Mouse (Mus musculus): Measurements from ENCODE around the gene Adgrv1. TPM values are rescaled to one million over a fixed set of nuclear protein-coding genes. Genes with fewer than 3 reads are reported as not detected.

Adgrv1 gene
- polyA plus RNA-seq, 1 experiment from 2014 or later: 16.6 TPM

DNA sequence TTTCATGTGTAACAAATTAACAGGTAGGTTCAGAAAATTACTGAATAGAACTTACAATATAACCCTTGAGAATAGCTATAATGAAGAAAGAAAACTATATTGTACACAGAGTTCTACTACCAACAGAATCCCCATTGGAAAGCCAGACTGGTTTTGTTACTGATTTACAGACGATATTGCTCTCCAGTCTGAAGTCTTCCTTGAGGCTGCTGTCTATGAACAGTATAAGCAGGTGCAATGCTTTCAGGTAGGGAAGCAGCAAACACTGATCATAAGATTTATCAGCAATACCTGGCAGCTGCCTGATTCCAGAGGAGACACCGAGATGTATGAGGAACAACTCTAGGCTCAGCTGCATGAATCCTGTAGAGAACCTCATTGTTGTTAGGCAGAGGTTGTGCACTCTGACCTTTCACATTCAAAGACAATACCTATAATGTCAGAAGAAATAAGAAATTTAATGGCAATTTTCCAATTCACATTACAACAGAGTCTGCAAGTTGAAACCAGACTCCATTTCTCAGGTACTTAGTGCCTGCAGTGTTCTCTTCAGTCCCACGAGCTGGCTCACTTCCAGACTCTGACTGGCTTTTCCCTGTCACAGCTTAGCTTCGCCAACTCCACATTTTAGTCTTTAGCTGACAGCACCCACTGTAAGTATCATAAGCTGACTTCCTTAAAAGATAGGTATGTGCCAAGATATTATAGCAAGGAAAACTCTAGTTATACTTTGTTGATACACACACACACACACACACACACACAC lies 247.2 kb downstream of the Adgrv1 start:
- no peaks in the 10 kb centered on the region for H3K27me3 ChIP-seq
- no peaks in the 10 kb centered on the region for H3K36me3 ChIP-seq
- H3K9ac ChIP-seq: no peak overlapping the region
- no peaks in the 10 kb centered on the region for H3K4me1 ChIP-seq (replicated peaks)
- no peaks in the 10 kb centered on the region for H3K9me3 ChIP-seq
- 90% methylated on average over 4 of the region's 4 CpGs for whole genome bisulfite sequencing
- H3K27ac ChIP-seq (replicated peaks): no peak overlapping the region
- no peak for ATAC-seq (ENCODE audit: low read depth)
- no peak overlapping the region for H3K4me3 ChIP-seq
- no peak overlapping the region for H3K4me2 ChIP-seq

DNA sequence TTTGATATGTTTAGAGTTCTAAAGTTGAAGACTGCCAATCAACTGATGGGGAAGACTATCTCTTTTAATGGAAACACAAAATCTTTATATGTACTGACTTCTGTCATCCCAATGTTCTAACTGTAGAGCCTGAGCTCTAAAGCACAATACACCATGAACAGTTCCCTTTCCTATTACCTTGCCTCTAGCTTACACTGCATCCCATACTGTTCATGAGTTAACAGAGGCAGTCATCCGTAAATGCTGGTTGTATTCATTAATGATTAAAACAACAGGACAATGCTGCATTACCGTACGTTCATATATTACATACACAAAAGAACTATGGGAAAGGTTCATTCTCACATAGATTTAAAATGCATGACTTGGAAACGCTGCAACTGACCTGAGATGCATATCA lies 251.1 kb downstream of the Adgrv1 start:
- Histone ChIP-seq H3K4me3 (no peak overlapping the region), H3K9ac (no peak overlapping the region), H3K36me3 (no peaks in the 10 kb centered on the region), H3K9me3 (no peaks in the 10 kb centered on the region), H3K27me3 (no peaks in the 10 kb centered on the region), H3K4me1 (replicated peaks) (no peaks in the 10 kb centered on the region), H3K4me2 (no peak overlapping the region), H3K27ac (replicated peaks) (no peak overlapping the region)
- WGBS: 85% methylated on average over 4 of the region's 4 CpGs
- no peak for ATAC-seq (ENCODE audit: low read depth)

DNA sequence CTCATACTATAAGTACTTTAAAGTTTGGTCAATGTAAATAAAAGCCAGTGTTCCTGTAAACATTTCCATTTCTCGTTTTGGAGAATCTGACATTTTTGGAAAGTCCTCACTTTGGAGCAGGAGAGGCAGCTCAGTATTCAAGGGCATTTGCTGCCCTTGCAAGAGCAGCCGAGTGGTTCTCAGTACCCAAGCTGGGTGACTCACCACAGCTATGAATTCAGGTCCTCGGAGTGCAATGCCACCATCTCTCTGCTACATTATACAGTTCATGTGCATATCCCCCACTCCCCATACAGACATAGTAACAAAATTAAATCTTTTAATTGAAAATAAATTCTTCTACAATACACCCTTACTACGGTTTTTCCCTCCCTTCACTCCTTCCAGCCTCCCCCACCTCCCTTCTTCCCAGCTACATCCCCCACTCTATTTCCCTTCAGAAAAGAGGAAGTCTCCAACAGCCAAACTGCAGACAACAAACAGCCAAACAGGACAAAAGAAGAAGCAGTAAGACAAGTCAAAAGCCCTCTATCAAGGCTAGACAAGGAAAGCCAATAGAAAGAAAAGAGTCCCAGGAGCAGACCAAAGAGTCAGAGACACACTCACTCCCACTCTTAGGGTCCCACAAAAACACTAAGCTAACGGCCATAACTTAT lies 262.0 kb downstream of the Adgrv1 start:
- no peaks in the 10 kb centered on the region for H3K4me1 ChIP-seq (replicated peaks)

DNA sequence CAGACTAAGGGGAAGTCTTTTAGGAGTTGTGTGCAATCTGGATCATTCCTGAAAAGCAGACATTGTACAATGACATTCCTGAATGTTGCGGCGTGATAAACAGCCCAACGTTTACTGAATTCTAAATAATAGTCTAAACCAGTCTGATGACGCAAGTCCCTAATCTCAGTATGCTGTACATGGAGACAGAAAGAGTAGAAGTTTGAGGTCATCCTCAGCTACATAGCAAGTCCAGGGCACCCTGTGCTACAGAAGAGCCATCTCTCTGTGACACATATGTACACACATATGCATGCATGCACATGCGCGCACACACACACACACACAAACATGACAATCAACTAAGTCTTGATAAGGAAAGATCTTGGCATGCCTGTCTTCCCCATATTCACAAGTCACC lies 262.8 kb downstream of the Adgrv1 start:
- Histone ChIP-seq H3K9ac (no peak overlapping the region), H3K27me3 (no peaks in the 10 kb centered on the region), H3K36me3 (no peaks in the 10 kb centered on the region), H3K27ac (replicated peaks) (no peak overlapping the region), H3K4me1 (replicated peaks) (no peaks in the 10 kb centered on the region), H3K4me2 (no peak overlapping the region), H3K4me3 (no peak overlapping the region), H3K9me3 (no peaks in the 10 kb centered on the region)
- ATAC-seq (ENCODE audit: low read depth): no peak
- 96% methylated on average over 6 of the region's 6 CpGs for WGBS

More for the DNA sequence above, 262.0 kb downstream of the Adgrv1 start:
- Histone ChIP-seq H3K27me3 (no peaks in the 10 kb centered on the region), H3K9me3 (no peaks in the 10 kb centered on the region), H3K4me2 (no peak overlapping the region), H3K36me3 (no peaks in the 10 kb centered on the region), H3K4me3 (no peak overlapping the region), H3K27ac (replicated peaks) (no peak overlapping the region), H3K9ac (no peak overlapping the region)
- WGBS: 83% methylated on average over 5 of the region's 5 CpGs
- no peak for ATAC-seq (ENCODE audit: low read depth)

DNA sequence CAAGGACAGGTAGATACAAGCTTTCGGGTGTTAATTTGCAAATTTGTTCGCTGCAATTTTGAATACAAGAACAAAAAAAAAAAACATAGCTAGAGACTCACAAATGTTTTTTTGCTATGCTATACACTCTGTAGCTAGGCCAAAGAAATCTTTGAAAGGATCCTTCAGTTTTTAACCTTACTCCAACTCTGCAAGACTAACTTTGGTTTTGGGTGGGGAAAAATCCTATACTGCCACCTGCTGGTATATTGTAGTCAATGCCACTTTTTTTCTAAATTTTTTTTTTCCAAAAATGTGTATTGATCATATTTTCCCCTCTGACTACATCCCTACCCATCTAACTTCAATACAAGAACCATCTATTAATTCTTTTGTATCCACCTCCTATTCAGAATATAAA lies 263.4 kb downstream of the Adgrv1 start:
- Histone ChIP-seq H3K4me2 (no peak overlapping the region), H3K27me3 (no peaks in the 10 kb centered on the region), H3K4me3 (no peak overlapping the region), H3K9ac (no peak overlapping the region), H3K36me3 (no peaks in the 10 kb centered on the region), H3K4me1 (replicated peaks) (no peaks in the 10 kb centered on the region), H3K27ac (replicated peaks) (no peak overlapping the region), H3K9me3 (no peaks in the 10 kb centered on the region)
- 81% methylated on average over 2 of the region's 2 CpGs for WGBS
- no peak for ATAC-seq (ENCODE audit: low read depth)

DNA sequence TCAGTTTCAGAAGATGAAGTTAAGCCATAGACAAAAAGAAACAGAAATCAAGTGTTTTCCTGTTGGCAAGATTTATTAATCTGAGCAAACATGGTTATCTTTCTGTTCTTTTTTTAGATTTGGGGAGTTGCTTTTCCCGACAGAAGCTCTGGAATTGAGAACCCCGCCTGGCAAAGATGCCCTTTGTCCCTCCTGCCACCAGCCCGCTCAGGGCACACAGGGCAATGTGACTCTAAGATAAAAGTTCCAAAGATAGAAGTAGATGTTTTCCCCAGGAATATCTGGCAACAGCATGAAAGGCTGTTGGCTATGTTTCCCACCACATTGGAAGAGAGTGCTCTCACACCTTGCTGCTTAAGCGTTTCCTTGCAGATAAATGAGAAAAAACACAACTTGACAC lies 264.0 kb downstream of the Adgrv1 start:
- ATAC-seq (ENCODE audit: low read depth): no peak
- Histone ChIP-seq H3K9me3 (no peaks in the 10 kb centered on the region), H3K27ac (replicated peaks) (no peak overlapping the region), H3K4me2 (no peak overlapping the region), H3K36me3 (no peaks in the 10 kb centered on the region), H3K4me3 (no peak overlapping the region), H3K4me1 (replicated peaks) (no peaks in the 10 kb centered on the region), H3K27me3 (no peaks in the 10 kb centered on the region), H3K9ac (no peak overlapping the region)
- WGBS: 79% methylated on average over 4 of the region's 4 CpGs

DNA sequence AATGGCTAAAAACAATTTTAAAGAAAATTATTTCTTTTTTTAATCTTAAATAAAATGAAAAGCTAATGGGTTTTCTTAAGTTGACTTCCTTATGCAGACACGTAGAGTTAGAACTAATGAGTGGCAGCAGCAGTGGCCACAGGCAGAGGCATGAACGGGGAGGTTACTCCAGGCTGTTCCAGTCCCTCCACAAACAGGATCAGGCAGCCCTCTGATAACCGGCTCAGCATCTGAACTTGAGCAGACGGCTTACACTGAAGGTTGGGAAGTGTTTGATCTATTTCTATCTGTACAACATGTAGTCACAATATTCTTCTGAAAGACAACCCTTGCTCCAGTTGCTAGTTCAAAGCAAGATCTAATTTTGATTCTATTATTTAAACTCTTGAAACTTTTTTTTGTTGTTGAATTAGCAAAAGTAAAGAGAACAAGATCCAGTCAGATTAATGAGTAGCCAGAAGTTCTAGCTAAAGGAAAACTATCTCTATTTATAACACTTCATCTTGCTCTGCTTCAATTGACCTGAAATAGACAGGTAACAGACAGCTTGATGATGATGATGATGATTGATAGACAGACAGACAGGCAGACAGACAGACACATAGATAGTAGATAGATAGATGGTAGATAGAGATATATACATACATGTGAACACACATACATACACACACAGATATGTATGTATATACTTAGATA lies 265.1 kb downstream of the Adgrv1 start:
- ATAC-seq (ENCODE audit: low read depth): no peak
- WGBS: 88% methylated on average over 4 of the region's 4 CpGs
- Histone ChIP-seq H3K27me3 (no peaks in the 10 kb centered on the region), H3K9me3 (no peaks in the 10 kb centered on the region), H3K4me3 (no peak overlapping the region), H3K27ac (replicated peaks) (no peak overlapping the region), H3K4me1 (replicated peaks) (no peaks in the 10 kb centered on the region), H3K36me3 (no peaks in the 10 kb centered on the region), H3K9ac (no peak overlapping the region), H3K4me2 (no peak overlapping the region)

DNA sequence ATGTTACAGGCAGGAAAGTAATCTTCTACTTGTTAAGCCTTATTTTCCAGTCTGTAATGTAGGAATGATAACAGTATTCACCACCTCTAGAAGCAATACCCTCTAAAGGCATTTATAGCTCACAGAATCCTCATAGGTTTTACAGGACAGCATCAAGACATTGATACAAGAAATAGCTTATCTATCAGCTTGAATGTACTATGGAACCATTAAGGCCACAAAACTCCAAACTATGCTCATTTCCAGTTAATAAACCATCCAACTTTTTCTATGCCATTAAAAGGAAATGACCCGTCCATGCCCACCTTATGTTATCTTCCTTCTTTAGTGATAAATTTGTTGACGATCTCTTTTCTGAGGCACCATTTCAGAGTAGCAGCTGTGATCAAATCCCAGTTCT lies 272.6 kb downstream of the Adgrv1 start:
- 91% methylated on average over 2 of the region's 2 CpGs for WGBS
- Histone ChIP-seq H3K27ac (replicated peaks) (no peak overlapping the region), H3K4me3 (no peak overlapping the region), H3K36me3 (no peaks in the 10 kb centered on the region), H3K27me3 (no peaks in the 10 kb centered on the region), H3K4me2 (no peak overlapping the region), H3K4me1 (replicated peaks) (no peaks in the 10 kb centered on the region), H3K9ac (no peak overlapping the region), H3K9me3 (no peaks in the 10 kb centered on the region)
- no peak for ATAC-seq (ENCODE audit: low read depth)

DNA sequence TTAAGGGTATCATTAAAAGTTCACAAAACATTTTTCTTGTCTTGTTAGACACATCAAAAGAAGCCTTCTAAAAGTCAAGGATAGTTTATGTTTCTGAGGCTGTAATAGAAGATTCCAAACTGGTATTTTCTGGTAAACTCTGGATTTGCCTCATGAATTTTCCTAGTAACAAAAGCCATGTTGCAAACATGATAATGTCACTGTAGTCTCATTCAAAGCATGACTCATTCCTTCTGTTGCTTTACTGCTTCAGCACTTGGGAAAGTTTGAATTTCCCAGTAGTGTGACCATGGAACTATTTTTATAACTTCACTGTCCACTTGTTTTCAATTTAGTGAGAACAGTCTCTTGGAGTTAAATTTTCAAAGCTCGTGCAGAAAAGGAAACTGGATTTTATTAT lies 274.2 kb downstream of the Adgrv1 start:
- H3K27me3 ChIP-seq: no peaks in the 10 kb centered on the region
- H3K27ac ChIP-seq (replicated peaks): no peak overlapping the region
- ATAC-seq (ENCODE audit: low read depth): no peak
- no peak overlapping the region for H3K9ac ChIP-seq
- H3K4me1 ChIP-seq (replicated peaks): no peaks in the 10 kb centered on the region
- no peak overlapping the region for H3K4me3 ChIP-seq
- no peak overlapping the region for H3K4me2 ChIP-seq
- H3K9me3 ChIP-seq: no peaks in the 10 kb centered on the region
- no peaks in the 10 kb centered on the region for H3K36me3 ChIP-seq
- 70% methylated on average over 1 of the region's 1 CpGs for WGBS

DNA sequence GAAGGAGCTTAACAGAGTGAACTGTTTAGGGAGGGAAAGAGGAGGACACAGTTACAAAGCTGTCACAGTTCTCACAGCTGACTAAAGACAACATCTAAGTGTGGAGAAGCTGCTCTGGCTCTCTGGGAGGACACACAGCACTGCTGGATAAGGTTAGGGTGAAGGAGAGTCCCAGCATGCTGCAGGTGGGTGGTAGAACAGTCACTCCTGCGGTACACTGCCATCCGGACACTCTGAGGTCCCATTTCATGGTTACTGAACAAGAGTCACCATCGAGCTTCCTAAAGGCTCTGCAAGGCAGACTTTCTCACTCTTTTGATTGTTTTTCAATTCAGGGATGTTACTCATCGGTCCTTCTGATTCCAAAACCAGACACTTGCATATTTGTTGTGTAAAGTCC lies 274.6 kb downstream of the Adgrv1 start:
- Histone ChIP-seq H3K4me3 (no peak overlapping the region), H3K4me1 (replicated peaks) (no peaks in the 10 kb centered on the region), H3K27me3 (no peaks in the 10 kb centered on the region), H3K9me3 (no peaks in the 10 kb centered on the region), H3K36me3 (no peaks in the 10 kb centered on the region), H3K27ac (replicated peaks) (no peak overlapping the region), H3K9ac (no peak overlapping the region), H3K4me2 (no peak overlapping the region)
- WGBS: 82% methylated on average over 4 of the region's 4 CpGs
- no peak for ATAC-seq (ENCODE audit: low read depth)

DNA sequence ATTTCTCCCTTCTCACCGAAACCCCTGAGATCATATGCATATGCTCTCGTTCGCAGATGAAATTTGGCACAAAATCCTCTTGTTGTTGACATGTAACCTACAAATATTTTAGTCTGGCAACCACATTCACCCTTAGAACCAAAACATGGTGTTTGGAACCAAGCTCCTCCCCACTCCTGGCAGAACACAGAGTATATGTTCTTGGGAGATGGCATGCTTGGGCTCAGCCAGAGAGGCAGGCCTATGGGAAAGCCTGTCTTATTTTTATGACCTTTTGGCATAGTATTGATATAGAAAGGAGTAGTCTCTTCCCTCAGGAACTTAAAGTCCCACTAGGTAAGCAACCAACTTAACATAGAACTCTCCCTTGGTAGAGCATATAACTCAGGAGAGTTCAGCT lies 275.7 kb downstream of the Adgrv1 start:
- Histone ChIP-seq H3K27me3 (no peaks in the 10 kb centered on the region), H3K9me3 (no peaks in the 10 kb centered on the region), H3K36me3 (no peaks in the 10 kb centered on the region), H3K4me3 (no peak overlapping the region), H3K4me1 (replicated peaks) (no peaks in the 10 kb centered on the region), H3K9ac (no peak overlapping the region), H3K4me2 (no peak overlapping the region), H3K27ac (replicated peaks) (no peak overlapping the region)
- ATAC-seq (ENCODE audit: low read depth): no peak
- 95% methylated on average over 3 of the region's 3 CpGs for WGBS

DNA sequence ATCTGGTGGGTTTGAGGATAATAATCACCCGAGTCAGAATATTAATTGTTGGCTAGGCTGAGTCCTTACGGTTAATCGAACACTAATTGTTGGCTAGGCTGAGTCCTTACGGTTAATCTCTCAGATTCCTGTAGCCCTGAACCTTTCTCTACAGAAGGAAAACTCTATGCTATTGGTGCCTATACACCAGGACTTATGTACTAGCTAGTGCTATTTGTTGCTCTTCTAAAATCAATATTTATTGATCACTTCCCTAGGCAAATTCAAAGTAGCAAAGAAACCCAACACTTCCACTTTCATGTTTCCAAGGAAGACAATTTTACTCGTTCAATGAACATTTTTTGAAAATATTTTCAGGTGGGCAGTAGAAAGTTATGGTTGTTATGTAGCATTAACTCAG lies 278.4 kb downstream of the Adgrv1 start:
- no peak for ATAC-seq (ENCODE audit: low read depth)
- WGBS: 87% methylated on average over 5 of the region's 5 CpGs
- Histone ChIP-seq H3K9me3 (no peaks in the 10 kb centered on the region), H3K27ac (replicated peaks) (no peak overlapping the region), H3K27me3 (no peaks in the 10 kb centered on the region), H3K4me3 (no peak overlapping the region), H3K4me2 (no peak overlapping the region), H3K4me1 (replicated peaks) (no peaks in the 10 kb centered on the region), H3K36me3 (no peaks in the 10 kb centered on the region), H3K9ac (no peak overlapping the region)

Data from neural tube, embryonic 13.5 days (tissue).